ENCODE assay signal across 28 mouse cellular contexts in genomic region chr2:114123304-114123703, GRCm38 (mm10).
A peak's percentile ranks its signal among the peaks of the same experiment; 100 is the strongest.
DNase-seq lines count a peak whose midpoint lies in the region; ATAC-seq and TF ChIP-seq lines count a peak whose summit lies in the region.
"Had no signal": no experiment of that assay in that cellular context is flagged by ENCODE, and none has a peak within 500 bp of the region (broad histone marks: within the 10 kb centered on the region; RNA-seq: fewer than 3 reads in every experiment).

No protein-coding gene starts in this region.

- ATAC-seq in heart, embryonic 11.5 days (replicated peaks; ENCODE audit: insufficient number of reproducible peaks, low FRiP score, low TSS enrichment), result peak; percentile 79
- ATAC-seq in heart, embryonic 14.5 days (ENCODE audit: insufficient number of reproducible peaks, insufficient read depth, low FRiP score, low read depth), result peak; percentile 88
- ATAC-seq in heart, postnatal 0 days (ENCODE audit: insufficient read depth, low read depth), result peak; percentile 95
- ATAC-seq: CD4-positive, CD25-positive, alpha-beta regulatory T cell, adult 4 months; forebrain, embryonic 15.5 days; hindbrain, embryonic 16.5 days; intestine, embryonic 15.5 days had no signal

- WGBS in heart, embryonic 11.5 days (ENCODE audit: insufficient replicate concordance), result 52% methylated on average over 4 of the region's 4 CpGs
- WGBS in heart, adult 2 months, result 77% methylated on average over 4 of the region's 4 CpGs
- WGBS in heart, embryonic 14.5 days, result 38% methylated on average over 4 of the region's 4 CpGs
- WGBS in heart, postnatal 0 days, result 48% methylated on average over 4 of the region's 4 CpGs

- no peak overlapping the region for H3K4me3 ChIP-seq in heart, embryonic 11.5 days (ENCODE audit: low read depth, low read length)
- no peak overlapping the region for H3K4me3 ChIP-seq in heart, adult 2 months
- no peak overlapping the region for H3K4me3 ChIP-seq in heart, embryonic 14.5 days (ENCODE audit: control insufficient read depth in 1 of 2, insufficient read depth in 1 of 2, low read depth in 1 of 2, low read length in 2 of 2)
- H3K4me3 ChIP-seq in heart, postnatal 0 days (ENCODE audit: low read depth, low read length), result no peak overlapping the region
- H3K4me3 ChIP-seq: embryonic facial prominence, embryonic 10.5 days; embryonic facial prominence, embryonic 13.5 days; erythroblast, embryonic 14.5 days; forebrain, embryonic 12.5 days; forebrain, embryonic 15.5 days; hindbrain, embryonic 10.5 days; hindbrain, embryonic 13.5 days; intestine, embryonic 15.5 days; kidney, embryonic 15.5 days had no signal

- peak overlapping the region; percentile 79 for H3K27ac ChIP-seq in heart, embryonic 11.5 days (ENCODE audit: low read depth, low read length)
- H3K27ac ChIP-seq in heart, adult 2 months, result no peak overlapping the region; the same call in 1 of the 2 replicates
- H3K27ac ChIP-seq in heart, embryonic 14.5 days (replicated peaks in 1 of 2; ENCODE audit: control insufficient read depth in 1 of 2, insufficient read depth in 1 of 2, low read depth in 2 of 2, low read length in 2 of 2), result peak overlapping the region; percentile 62 to 90
- H3K27ac ChIP-seq in heart, postnatal 0 days (ENCODE audit: low read depth), result peak overlapping the region; percentile 76
- H3K27ac ChIP-seq: embryonic facial prominence, embryonic 10.5 days; embryonic facial prominence, embryonic 13.5 days; forebrain, embryonic 12.5 days; forebrain, embryonic 15.5 days; hindbrain, embryonic 10.5 days; hindbrain, embryonic 13.5 days; intestine, embryonic 15.5 days; kidney, embryonic 15.5 days had no signal

- H3K27me3 ChIP-seq in heart, embryonic 11.5 days (ENCODE audit: control insufficient read depth, insufficient read depth, low read length), result no peaks in the 10 kb centered on the region
- no peaks in the 10 kb centered on the region for H3K27me3 ChIP-seq in heart, adult 2 months (ENCODE audit: control insufficient read depth, insufficient read depth, low read length)
- H3K27me3 ChIP-seq in heart, embryonic 14.5 days (ENCODE audit: control insufficient read depth, insufficient read depth, low read length), result no peaks in the 10 kb centered on the region
- H3K27me3 ChIP-seq in heart, postnatal 0 days (ENCODE audit: control insufficient read depth, insufficient read depth, low read length), result no peaks in the 10 kb centered on the region
- H3K27me3 ChIP-seq: embryonic facial prominence, embryonic 13.5 days; forebrain, embryonic 12.5 days; forebrain, embryonic 15.5 days; hindbrain, embryonic 13.5 days; intestine, embryonic 15.5 days; kidney, embryonic 15.5 days had no signal

- DNase-seq in heart, adult 2 months, result no peak
- no peak for DNase-seq in heart, postnatal 25 days (ENCODE audit: low spot score)
- peak; percentile 77 for DNase-seq in heart, postnatal 0 days (ENCODE audit: low spot score)
- peak; percentile 31 for DNase-seq in heart, postnatal 4 days
- DNase-seq in layer of hippocampus, postnatal 14 days (ENCODE audit: low spot score in 2 of 2), result no peak
- DNase-seq: adrenal gland, adult 8-10 months; adrenal gland, postnatal 25 days; cerebellum, adult 11-12 months; cerebellum, adult 8-10 months; cerebellum, postnatal 10 days; cerebellum, postnatal 36 days; embryo, embryonic 11 days; gastrocnemius, postnatal 25 days; kidney, adult 11 months; kidney, adult 8-10 months had no signal

- no peaks in the 10 kb centered on the region for H3K79me2 ChIP-seq in heart, adult 2 months (replicated peaks; ENCODE audit: control insufficient read depth, insufficient read depth, low read length)

- H3K4me2 ChIP-seq in heart, embryonic 11.5 days, result no peak overlapping the region
- H3K4me2 ChIP-seq in heart, embryonic 14.5 days (ENCODE audit: low read length), result no peak overlapping the region
- H3K4me2 ChIP-seq in heart, postnatal 0 days (ENCODE audit: low read depth, low read length), result no peak overlapping the region
- H3K4me2 ChIP-seq: embryonic facial prominence, embryonic 13.5 days; forebrain, embryonic 12.5 days; forebrain, embryonic 15.5 days; hindbrain, embryonic 13.5 days; intestine, embryonic 15.5 days; kidney, embryonic 15.5 days had no signal

- H3K9ac ChIP-seq in heart, embryonic 11.5 days (ENCODE audit: low read depth, low read length), result no peak overlapping the region
- no peak overlapping the region for H3K9ac ChIP-seq in heart, adult 2 months (ENCODE audit: low read depth, low read length)
- no peak overlapping the region for H3K9ac ChIP-seq in heart, embryonic 14.5 days (ENCODE audit: low read length)
- no peak overlapping the region for H3K9ac ChIP-seq in heart, postnatal 0 days (replicated peaks; ENCODE audit: low read depth, low read length)
- H3K9ac ChIP-seq: embryonic facial prominence, embryonic 13.5 days; forebrain, embryonic 12.5 days; forebrain, embryonic 15.5 days; hindbrain, embryonic 13.5 days; intestine, embryonic 15.5 days; kidney, embryonic 15.5 days had no signal

- TF ChIP-seq POLR2A in heart, adult 2 months (IDR thresholded peaks at IDR 0.05; ENCODE audit: insufficient read depth, low read depth, low read length), result no peak

- TF ChIP-seq EP300 in heart, adult 2 months (IDR thresholded peaks at IDR 0.05; ENCODE audit: insufficient read depth, low read depth, low read length), result no peak
- peak; percentile 45; the same call in 1 of the 2 replicates for TF ChIP-seq EP300 in heart, postnatal 0 days (IDR thresholded peaks at IDR 0.05; ENCODE audit: low read depth)

- intact Hi-C loops in heart, adult 2 months (cut with DNase I), result no loop called here
- intact Hi-C loops in heart, postnatal 25 days (cut with DNase I), result no loop called here

- no peak for TF ChIP-seq CTCF in heart, adult 2 months (IDR thresholded peaks at IDR 0.05)
- TF ChIP-seq CTCF in heart, postnatal 0 days (IDR thresholded peaks at IDR 0.05; ENCODE audit: low read depth), result no peak

- H3K4me1 ChIP-seq in heart, embryonic 11.5 days (ENCODE audit: control insufficient read depth, insufficient read depth, low read length), result no peaks in the 10 kb centered on the region
- peaks cover 2% of the 10 kb centered on the region; the same call in 1 of the 2 replicates for H3K4me1 ChIP-seq in heart, adult 2 months (ENCODE audit: control insufficient read depth, insufficient read depth, low read length)
- no peaks in the 10 kb centered on the region; a peak in 1 of 4 replicates for H3K4me1 ChIP-seq in heart, embryonic 14.5 days (ENCODE audit: control insufficient read depth in 2 of 2, insufficient read depth in 2 of 2, low read length in 2 of 2)
- no peaks in the 10 kb centered on the region for H3K4me1 ChIP-seq in heart, postnatal 0 days (ENCODE audit: control insufficient read depth, insufficient read depth)
- H3K4me1 ChIP-seq: embryonic facial prominence, embryonic 10.5 days; embryonic facial prominence, embryonic 13.5 days; forebrain, embryonic 12.5 days; forebrain, embryonic 15.5 days; hindbrain, embryonic 10.5 days; hindbrain, embryonic 13.5 days; intestine, embryonic 15.5 days; kidney, embryonic 15.5 days had no signal

- no peaks in the 10 kb centered on the region for H3K9me3 ChIP-seq in heart, embryonic 11.5 days (replicated peaks; ENCODE audit: control insufficient read depth, low read length)
- no peaks in the 10 kb centered on the region for H3K9me3 ChIP-seq in heart, embryonic 14.5 days (ENCODE audit: control insufficient read depth, low read length)
- H3K9me3 ChIP-seq in heart, postnatal 0 days (replicated peaks; ENCODE audit: control insufficient read depth, low read length), result no peaks in the 10 kb centered on the region
- H3K9me3 ChIP-seq: embryonic facial prominence, embryonic 10.5 days; embryonic facial prominence, embryonic 13.5 days; forebrain, embryonic 12.5 days; forebrain, embryonic 15.5 days; hindbrain, embryonic 10.5 days; hindbrain, embryonic 13.5 days; intestine, embryonic 15.5 days; kidney, embryonic 15.5 days had no signal

- H3K36me3 ChIP-seq in heart, embryonic 11.5 days (ENCODE audit: control insufficient read depth, insufficient read depth, low read length), result peaks cover 13% of the 10 kb centered on the region
- H3K36me3 ChIP-seq in heart, adult 2 months (ENCODE audit: control insufficient read depth, insufficient read depth, low read length), result peaks cover 3% of the 10 kb centered on the region
- peaks cover 67% of the 10 kb centered on the region for H3K36me3 ChIP-seq in heart, embryonic 14.5 days (ENCODE audit: control insufficient read depth, insufficient read depth, low read length)
- peaks cover 47% of the 10 kb centered on the region for H3K36me3 ChIP-seq in heart, postnatal 0 days (replicated peaks; ENCODE audit: control insufficient read depth, insufficient read depth, low read length)

Comparison
In these comparisons a context has a peak if more than half of its experiments do, and no peak if none do; other contexts are left out.
1. DNase-seq: peak in heart, postnatal 0 days (single experiment) and heart, postnatal 4 days (single experiment); none in heart, adult 2 months (0 of 2), heart, postnatal 25 days (single experiment) and layer of hippocampus, postnatal 14 days (0 of 2).
2. Peak in every context shown above with its lines, with median percentiles within 50 percentile points of each other: ATAC-seq.